Mouse (Mus musculus): ENCODE results near the gene Foxa1. TPM values are rescaled to one million over a fixed set of nuclear protein-coding genes. Genes with fewer than 3 reads are reported as not detected.

The Foxa1 gene
- polyA plus RNA-seq, 1 experiment = not detected

GRCm38 (mm10) chr12:57505329-57505728, 41.4 kb downstream of the Foxa1 start:
- H3K4me3 ChIP-seq (ENCODE audit: insufficient read depth, low read length) = no peak overlapping the region
- no peak for TF ChIP-seq CTCF (IDR thresholded peaks at IDR 0.05; ENCODE audit: extremely low read depth, insufficient read depth, low read length)
- TF ChIP-seq POLR2A (IDR thresholded peaks at IDR 0.05; ENCODE audit: extremely low read depth, insufficient read depth, low read length) = no peak
- H3K27ac ChIP-seq (ENCODE audit: insufficient read depth, low read length) = no peak overlapping the region
- H3K4me1 ChIP-seq (ENCODE audit: control insufficient read depth, insufficient read depth, low read length) = no peaks in the 10 kb centered on the region

- TF ChIP-seq CTCF (IDR thresholded peaks at IDR 0.05; ENCODE audit: extremely low read depth, insufficient read depth, low read length) (no peak), POLR2A (IDR thresholded peaks at IDR 0.05; ENCODE audit: extremely low read depth, insufficient read depth, low read length) (no peak)
- no peaks in the 10 kb centered on the region for H3K4me1 ChIP-seq (ENCODE audit: control insufficient read depth, insufficient read depth, low read length)
- H3K4me3 ChIP-seq (ENCODE audit: insufficient read depth, low read length) = no peak overlapping the region
- H3K27ac ChIP-seq (ENCODE audit: insufficient read depth, low read length) = no peak overlapping the region
Observed at GRCm38 (mm10) chr12:57500246-57500645, 46.5 kb downstream of the Foxa1 start.

DNA sequence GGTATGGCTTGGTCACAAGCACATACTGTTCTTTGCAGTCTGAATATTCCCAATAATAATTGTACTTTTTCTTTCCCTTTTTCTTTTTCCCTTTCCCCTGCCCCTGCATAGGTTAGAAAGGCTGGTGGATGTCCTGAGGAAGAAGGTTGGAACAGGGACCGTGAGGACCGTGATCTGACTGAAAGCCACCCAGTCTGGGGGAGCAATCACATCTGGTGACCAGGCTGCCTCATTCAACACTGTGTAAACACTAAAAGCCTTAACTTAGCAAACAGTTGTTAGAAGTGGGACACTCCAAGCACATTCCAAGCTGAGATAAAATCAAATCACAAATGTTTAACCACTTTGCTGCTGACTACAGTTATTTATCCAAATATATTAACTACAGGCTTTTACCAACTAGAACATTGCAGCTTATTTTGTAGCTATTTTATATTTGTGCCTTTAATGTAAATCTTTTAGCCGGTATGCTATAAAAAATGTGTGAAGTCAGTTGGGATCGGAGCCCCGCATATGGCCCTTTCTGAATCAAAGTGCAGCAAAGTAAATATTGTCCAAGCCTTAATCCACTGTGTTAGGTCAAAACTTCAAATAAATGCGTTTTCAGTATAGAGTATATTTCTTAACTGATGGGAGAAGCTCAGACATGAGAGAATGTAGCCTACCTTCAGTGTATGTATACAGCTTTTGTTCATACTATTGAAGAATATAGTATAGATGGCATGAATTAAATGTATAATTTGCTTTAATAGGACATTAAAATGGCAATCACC, 50.2 kb downstream of the Foxa1 start:
- Histone ChIP-seq H3K4me1 (ENCODE audit: control insufficient read depth, insufficient read depth, low read length) (no peaks in the 10 kb centered on the region), H3K4me3 (ENCODE audit: insufficient read depth, low read length) (no peak overlapping the region), H3K27ac (ENCODE audit: insufficient read depth, low read length) (no peak overlapping the region)
- TF ChIP-seq CTCF (IDR thresholded peaks at IDR 0.05; ENCODE audit: extremely low read depth, insufficient read depth, low read length) (no peak), POLR2A (IDR thresholded peaks at IDR 0.05; ENCODE audit: extremely low read depth, insufficient read depth, low read length) (no peak)

Other genes with a start within 250 kb of the Foxa1 start
- gene Ttc6, start 17.2 kb upstream of the Foxa1 start, polyA plus RNA-seq (2012; rRNA removed) = 0.02 and 0.08 TPM in 2 replicates

Measured in cortical plate, adult 2 months (tissue).